Mouse (Mus musculus) myocyte (in vitro differentiated cells): ENCODE measurements around the gene Ppef2. TPM values are rescaled to one million over a fixed set of nuclear protein-coding genes. Genes with fewer than 3 reads are reported as not detected.

Experiments used
- H3K27me3 ChIP-seq: one replicate; pipeline ENCODE4 v1.6.1; 2011; ENCODE audit not compliant: control insufficient read depth, insufficient read depth, insufficient read length
- H3K36me3 ChIP-seq: one replicate; pipeline ENCODE4 v1.6.1; 2011; ENCODE audit not compliant: control insufficient read depth, insufficient read depth
- H3K4me2 ChIP-seq: one replicate; pipeline ENCODE4 v1.6.1; 2011; ENCODE audit warnings: low read depth, control low read depth
- H3K4me3 ChIP-seq: one replicate; pipeline ENCODE4 v1.5.1; 2011; ENCODE audit warnings: mild to moderate bottlenecking, control low read depth, moderate library complexity
- H3K79me2 ChIP-seq: one replicate; pipeline ENCODE4 v1.6.1; 2011; ENCODE audit not compliant: control insufficient read depth, insufficient read depth
- H3ac ChIP-seq: one replicate; pipeline ENCODE4 v1.6.1; 2011; ENCODE audit not compliant: control insufficient read depth, insufficient read length
- CEBPB ChIP-seq: IDR thresholded peaks from 2 replicates; pipeline ENCODE4 v1.6.1; 2011; ENCODE audit warnings: mild to moderate bottlenecking, moderate library complexity; ENCODE audit not compliant: poor library complexity, insufficient read depth, severe bottlenecking
- E2F4 ChIP-seq: IDR thresholded peaks from one replicate; pipeline ENCODE4 v1.6.1; 2011; ENCODE audit warnings: mild to moderate bottlenecking, control low read depth, moderate library complexity; ENCODE audit not compliant: insufficient read depth
- MAX ChIP-seq: IDR thresholded peaks from one replicate; pipeline ENCODE4 v1.6.1; 2011; ENCODE audit warnings: low read depth, mild to moderate bottlenecking, control low read depth
- MYOD1 ChIP-seq, 3 experiments: IDR thresholded peaks; one replicate each; pipeline ENCODE4 v1.6.1; 2011; ENCODE audit warnings: control low read depth in 2 of 3, low read depth in 2 of 3, mild to moderate bottlenecking in 2 of 3, moderate library complexity in 1 of 3; ENCODE audit not compliant: insufficient read length in 2 of 3, control insufficient read depth in 1 of 3
- MYOG ChIP-seq, 3 experiments: IDR thresholded peaks; one replicate each; pipeline ENCODE4 v1.6.1; 2011; ENCODE audit warnings: control low read depth in 2 of 3, low read depth in 2 of 3, mild to moderate bottlenecking in 2 of 3; ENCODE audit not compliant: insufficient read length in 2 of 3, control insufficient read depth in 1 of 3, insufficient read depth in 1 of 3
- POLR2A ChIP-seq: IDR thresholded peaks from one replicate; pipeline ENCODE4 v1.6.1; 2011; ENCODE audit warnings: low read depth, mild to moderate bottlenecking, control low read depth, moderate library complexity; ENCODE audit not compliant: insufficient read length
- POLR2AphosphoS2 ChIP-seq: IDR thresholded peaks from one replicate; pipeline ENCODE4 v1.6.1; 2011; ENCODE audit warnings: low read depth, control low read depth; ENCODE audit not compliant: insufficient read length
- REST ChIP-seq: IDR thresholded peaks from one replicate; pipeline ENCODE4 v1.6.1; 2011; ENCODE audit warnings: mild to moderate bottlenecking, control low read depth, moderate library complexity; ENCODE audit not compliant: insufficient read depth, insufficient read length
- SRF ChIP-seq: IDR thresholded peaks from one replicate; pipeline ENCODE4 v1.6.1; 2011; ENCODE audit warnings: low read depth; ENCODE audit not compliant: control insufficient read depth, insufficient read length
- TCF12 ChIP-seq: IDR thresholded peaks from one replicate; pipeline ENCODE4 v1.6.1; 2011; ENCODE audit warnings: mild to moderate bottlenecking, control low read depth; ENCODE audit not compliant: poor library complexity, insufficient read depth, severe bottlenecking
- TCF3 ChIP-seq: IDR thresholded peaks from one replicate; pipeline ENCODE4 v1.6.1; 2011; ENCODE audit warnings: low read depth, control low read depth; ENCODE audit not compliant: insufficient read length
- USF1 ChIP-seq: IDR thresholded peaks from one replicate; pipeline ENCODE4 v1.6.1; 2011; ENCODE audit warnings: low read depth, mild to moderate bottlenecking, control low read depth, moderate library complexity
- polyA plus RNA-seq: library from polyadenylated mRNA; unstranded; fragments of >200 nt; fragmentation: generic; extraction: Trizol; gene quantifications from one replicate; pipeline ENCODE4 v1.2.1, GENCODE M21; 2012; ENCODE audit warnings: missing spikeins

Ppef2 gene
- polyA plus RNA-seq, 1 experiment, result 0.18 TPM

GRCm38 (mm10) chr5:92234939-92235557, 21.0 kb downstream of the Ppef2 start:
- Histone ChIP-seq H3K4me2 (no peak overlapping the region), H3K36me3 (no peaks in the 10 kb centered on the region), H3K4me3 (no peak overlapping the region), H3K27me3 (no peaks in the 10 kb centered on the region), H3K79me2 (no peaks in the 10 kb centered on the region), H3ac (no peak overlapping the region)
- TF ChIP-seq CEBPB (no peak), MYOG (IDR thresholded peaks at IDR 0.05; ENCODE audit: control insufficient read depth in 1 of 3, insufficient read depth in 1 of 3, insufficient read length in 2 of 3, low read depth in 2 of 3) (no peak), REST (no peak)

DNA sequence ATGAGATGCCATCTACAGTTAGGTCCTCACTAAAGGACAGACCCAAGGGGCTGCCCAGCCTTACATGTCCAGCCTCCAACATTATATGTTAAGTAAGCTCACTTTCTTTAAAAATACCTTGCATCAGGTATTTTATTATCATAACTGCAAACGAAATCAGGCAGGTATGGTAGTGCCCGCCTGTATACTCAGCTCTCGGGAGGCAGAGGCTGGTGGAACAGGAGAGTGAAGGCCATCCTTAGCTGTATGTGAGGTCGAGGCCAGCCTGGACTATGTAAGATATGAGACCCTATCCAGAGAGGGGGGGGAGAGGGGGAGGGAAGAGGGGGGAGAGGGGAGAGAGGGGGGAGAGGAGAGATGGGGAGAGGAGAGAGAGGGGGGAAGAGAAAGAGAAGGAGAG, 22.7 kb downstream of the Ppef2 start:
- Histone ChIP-seq H3K79me2 (no peaks in the 10 kb centered on the region), H3ac (no peak overlapping the region), H3K36me3 (no peaks in the 10 kb centered on the region), H3K4me3 (no peak overlapping the region), H3K27me3 (no peaks in the 10 kb centered on the region), H3K4me2 (no peak overlapping the region)
- TF ChIP-seq E2F4, result no peak
- TF ChIP-seq USF1, result no peak
- no peak for TF ChIP-seq POLR2A
- TF ChIP-seq SRF, result no peak
- TF ChIP-seq REST, result no peak
- no peak for TF ChIP-seq MAX
- TF ChIP-seq TCF3, result no peak
- no peak for TF ChIP-seq POLR2AphosphoS2
- no peak for TF ChIP-seq TCF12
- no peak for TF ChIP-seq MYOD1 (IDR thresholded peaks at IDR 0.05; ENCODE audit: control insufficient read depth in 1 of 3, insufficient read length in 2 of 3, low read depth in 2 of 3)
- TF ChIP-seq CEBPB, result no peak
- TF ChIP-seq MYOG (IDR thresholded peaks at IDR 0.05; ENCODE audit: control insufficient read depth in 1 of 3, insufficient read depth in 1 of 3, insufficient read length in 2 of 3, low read depth in 2 of 3), result no peak

GRCm38 (mm10) chr5:92231836-92232235, 24.2 kb downstream of the Ppef2 start:
- TF ChIP-seq MYOD1 (IDR thresholded peaks at IDR 0.05; ENCODE audit: control insufficient read depth in 1 of 3, insufficient read length in 2 of 3, low read depth in 2 of 3), result no peak
- no peak for TF ChIP-seq TCF3
- no peak for TF ChIP-seq POLR2A
- no peak for TF ChIP-seq CEBPB
- TF ChIP-seq USF1, result no peak
- TF ChIP-seq TCF12, result no peak
- TF ChIP-seq MYOG (IDR thresholded peaks at IDR 0.05; ENCODE audit: control insufficient read depth in 1 of 3, insufficient read depth in 1 of 3, insufficient read length in 2 of 3, low read depth in 2 of 3), result no peak
- TF ChIP-seq E2F4, result no peak
- Histone ChIP-seq H3K27me3 (no peaks in the 10 kb centered on the region), H3K36me3 (no peaks in the 10 kb centered on the region), H3K4me3 (no peak overlapping the region), H3ac (no peak overlapping the region), H3K79me2 (no peaks in the 10 kb centered on the region), H3K4me2 (no peak overlapping the region)

- H3K27me3 ChIP-seq, result no peaks in the 10 kb centered on the region
- no peaks in the 10 kb centered on the region for H3K36me3 ChIP-seq
- H3ac ChIP-seq, result no peak overlapping the region
- TF ChIP-seq USF1 (no peak), CEBPB (no peak), MAX (no peak), POLR2A (no peak), MYOD1 (IDR thresholded peaks at IDR 0.05; ENCODE audit: control insufficient read depth in 1 of 3, insufficient read length in 2 of 3, low read depth in 2 of 3) (no peak), E2F4 (no peak)
- no peaks in the 10 kb centered on the region for H3K79me2 ChIP-seq
- H3K4me3 ChIP-seq, result no peak overlapping the region
- H3K4me2 ChIP-seq, result no peak overlapping the region
These were observed 25.8 kb downstream of the Ppef2 start for GRCm38 (mm10) chr5:92230306-92230705.

- H3K27me3 ChIP-seq, result no peaks in the 10 kb centered on the region
- no peak overlapping the region for H3K4me3 ChIP-seq
- TF ChIP-seq MAX (no peak), TCF3 (no peak), POLR2A (no peak), POLR2AphosphoS2 (no peak), SRF (no peak), USF1 (no peak), REST (no peak), E2F4 (no peak), MYOD1 (IDR thresholded peaks at IDR 0.05; ENCODE audit: control insufficient read depth in 1 of 3, insufficient read length in 2 of 3, low read depth in 2 of 3) (no peak), MYOG (IDR thresholded peaks at IDR 0.05; ENCODE audit: control insufficient read depth in 1 of 3, insufficient read depth in 1 of 3, insufficient read length in 2 of 3, low read depth in 2 of 3) (no peak), CEBPB (no peak)
- H3ac ChIP-seq, result no peak overlapping the region
- no peaks in the 10 kb centered on the region for H3K79me2 ChIP-seq
- no peaks in the 10 kb centered on the region for H3K36me3 ChIP-seq
- H3K4me2 ChIP-seq, result no peak overlapping the region
These were observed 26.6 kb downstream of the Ppef2 start for GRCm38 (mm10) chr5:92229514-92229913.
